Comparison of ENCODE assay signal across 11 mouse cellular contexts in the genomic region with DNA sequence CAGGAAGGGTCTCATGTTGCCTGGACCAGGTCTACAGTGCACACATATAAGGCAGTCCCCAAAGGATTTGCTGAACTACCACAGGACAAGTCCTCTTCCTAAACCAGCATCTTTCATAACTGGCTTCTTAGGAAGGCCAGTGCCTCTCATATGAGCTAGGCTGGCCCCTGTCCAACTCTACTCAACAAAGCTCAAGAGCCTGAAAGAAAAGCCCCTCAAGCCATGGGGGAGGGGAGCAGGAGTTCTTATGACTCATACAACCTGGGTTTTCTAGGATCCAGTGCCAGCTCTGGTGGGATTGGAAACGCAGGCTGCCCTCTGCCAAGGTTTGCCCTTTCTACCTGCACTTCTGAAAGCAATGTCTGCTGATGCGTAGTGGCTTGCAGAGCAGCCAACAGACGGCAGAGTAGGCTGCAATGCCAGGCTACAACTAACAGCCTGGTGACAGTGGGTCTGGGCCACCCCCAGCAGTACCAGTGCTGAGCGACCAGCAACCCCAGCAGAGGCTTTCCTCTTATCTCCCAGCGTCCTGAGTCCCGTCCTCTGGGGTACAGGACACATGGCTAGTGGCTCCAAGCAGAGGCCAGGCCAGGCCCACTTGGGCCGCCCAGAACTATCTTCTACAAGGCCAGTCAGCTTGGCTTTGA.
DNase-seq lines count a peak whose midpoint lies in the region; ATAC-seq and TF ChIP-seq lines count a peak whose summit lies in the region.
"Had no signal": no experiment of that assay in that cellular context is flagged by ENCODE, and none has a peak within 500 bp of the region (broad histone marks: within the 10 kb centered on the region; RNA-seq: fewer than 3 reads in every experiment).

No protein-coding gene starts in this region.

- no peak overlapping the region for H3K4me2 ChIP-seq in limb, embryonic 15.5 days
- H3K4me2 ChIP-seq in stomach, embryonic 16.5 days (ENCODE audit: low read depth, low read length) = no peak overlapping the region

- peak overlapping the region; percentile 51 for H3K27ac ChIP-seq in limb, embryonic 15.5 days
- no peak overlapping the region for H3K27ac ChIP-seq in stomach, embryonic 16.5 days (ENCODE audit: low read length)

- no peak for TF ChIP-seq CTCF in lung, adult 2 months (IDR thresholded peaks at IDR 0.05; ENCODE audit: insufficient read depth, low read length)

- DNase-seq in cerebellum, postnatal 14 days = peak; percentile 68 to 81
- DNase-seq in lung, adult 18-20 months = peak; percentile 13 to 41
- no peak for DNase-seq in lung, adult 2 months
- no peak for DNase-seq in gastrocnemius, postnatal 36 days
- DNase-seq in left cerebral cortex, adult 11 months (ENCODE audit: low spot score) = no peak
- DNase-seq: adrenal gland, adult 2 months; heart, postnatal 4 days had no signal

- H3K36me3 ChIP-seq in limb, embryonic 15.5 days = no peaks in the 10 kb centered on the region
- H3K36me3 ChIP-seq in stomach, embryonic 16.5 days (ENCODE audit: control insufficient read depth, insufficient read depth, low read length) = no peaks in the 10 kb centered on the region

- peaks cover 3% of the 10 kb centered on the region; the same call in 1 of the 2 replicates for H3K4me1 ChIP-seq in lung, adult 2 months (ENCODE audit: control insufficient read depth, insufficient read depth, low read length)
- peaks cover 19% of the 10 kb centered on the region for H3K4me1 ChIP-seq in limb, embryonic 15.5 days
- no peaks in the 10 kb centered on the region for H3K4me1 ChIP-seq in stomach, embryonic 16.5 days (ENCODE audit: control insufficient read depth, insufficient read depth, low read length)

- TF ChIP-seq POLR2A in lung, adult 2 months (IDR thresholded peaks at IDR 0.05; ENCODE audit: borderline replicate concordance, extremely low read depth, low read depth, low read length) = no peak

- no peak for ATAC-seq in cerebellum, adult (ENCODE audit: insufficient number of reproducible peaks, low FRiP score, low TSS enrichment)
- 0 out of 2 replicates have a peak, but pooled peaks have one; percentile 8 for ATAC-seq in limb, embryonic 15.5 days (ENCODE audit: insufficient number of reproducible peaks, low FRiP score, low TSS enrichment, low read depth)
- ATAC-seq in stomach, embryonic 16.5 days (ENCODE audit: insufficient read depth, low FRiP score) = peak; percentile 54; the same call in 1 of the 2 replicates

- WGBS in lung, adult 2 months = 70% methylated on average over 7 of the region's 7 CpGs
- WGBS in limb, embryonic 15.5 days = 64% methylated on average over 7 of the region's 7 CpGs
- 64% methylated on average over 7 of the region's 7 CpGs for WGBS in stomach, embryonic 16.5 days

- H3K9me3 ChIP-seq in limb, embryonic 15.5 days = no peaks in the 10 kb centered on the region
- no peaks in the 10 kb centered on the region for H3K9me3 ChIP-seq in stomach, embryonic 16.5 days (replicated peaks; ENCODE audit: control insufficient read depth, low read length)

- H3K9ac ChIP-seq in limb, embryonic 15.5 days = no peak overlapping the region
- H3K9ac ChIP-seq in stomach, embryonic 16.5 days (ENCODE audit: low read length) = no peak overlapping the region

- intact Hi-C loops in gastrocnemius, postnatal 36 days (cut with DNase I) = no loop called here

- H3K4me3 ChIP-seq in lung, adult 2 months (replicated peaks; ENCODE audit: extremely low read depth, low read depth, low read length) = no peak overlapping the region
- no peak overlapping the region for H3K4me3 ChIP-seq in limb, embryonic 15.5 days
- no peak overlapping the region for H3K4me3 ChIP-seq in stomach, embryonic 16.5 days (replicated peaks; ENCODE audit: low read length)
- H3K4me3 ChIP-seq: myocyte had no signal

- H3K27me3 ChIP-seq in limb, embryonic 15.5 days = no peaks in the 10 kb centered on the region
- H3K27me3 ChIP-seq in stomach, embryonic 16.5 days (ENCODE audit: control insufficient read depth, insufficient read depth, low read length) = no peaks in the 10 kb centered on the region

Comparison
In these comparisons a context has a peak if more than half of its experiments do, and no peak if none do; other contexts are left out.
1. DNase-seq: peak in cerebellum, postnatal 14 days (2 of 2) and lung, adult 18-20 months (2 of 2); none in lung, adult 2 months (single experiment), gastrocnemius, postnatal 36 days (0 of 2) and left cerebral cortex, adult 11 months (single experiment).